Mouse (Mus musculus): ENCODE measurements at regions not wholly inside any gene's neighbourhood (a gene's known extent, or its start where the extent isn't known, plus 50 kb on each side); places are given as distances from the start of the nearest gene placed in this dataset.

DNA sequence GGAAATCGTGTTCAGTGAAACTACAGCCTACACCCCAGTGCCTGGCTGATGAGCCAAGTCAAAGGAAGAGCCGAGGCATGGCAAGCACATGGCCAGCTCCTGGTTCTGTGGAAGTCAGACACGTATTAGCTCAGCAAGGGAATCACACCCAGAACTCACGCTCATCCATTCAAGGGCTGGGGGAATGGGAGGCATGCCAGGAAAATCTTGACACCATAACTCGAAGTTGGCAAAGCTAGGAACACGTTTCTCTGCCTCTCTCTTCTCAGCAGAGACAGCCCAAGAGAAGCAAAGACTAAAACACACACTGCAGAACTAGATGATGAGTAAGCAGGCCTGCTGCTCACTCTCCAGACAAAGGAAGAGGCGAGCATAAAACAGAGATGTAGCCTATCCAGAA is 53.5 kb upstream of the Ypel5 start:
- ATAC-seq (replicated peaks; ENCODE audit: insufficient number of reproducible peaks, low FRiP score, low TSS enrichment, poor library complexity, severe bottlenecking), result no peak

DNA sequence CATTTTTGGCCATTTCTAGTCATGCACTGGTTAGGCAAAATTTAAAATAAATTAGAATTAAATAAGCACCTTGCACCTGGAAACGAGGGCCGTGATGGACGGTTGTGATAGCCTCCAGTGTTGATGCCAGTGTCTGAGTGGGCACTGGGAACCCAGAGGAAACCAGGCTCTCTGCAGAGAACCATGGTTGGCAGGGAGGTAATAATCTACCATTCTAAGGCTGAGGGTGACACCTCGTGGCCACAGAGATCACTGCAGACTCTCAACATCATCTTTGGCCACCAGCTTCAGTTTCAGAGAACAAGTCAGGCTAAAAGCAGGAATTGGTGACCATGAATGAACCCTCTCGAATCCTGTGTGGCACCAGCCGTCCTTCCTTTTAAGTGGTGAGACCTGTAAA is 54.5 kb upstream of the Ypel5 start:
- peak; percentile 72; the same call in 1 of the 2 replicates for ATAC-seq (replicated peaks; ENCODE audit: insufficient number of reproducible peaks, low FRiP score, low TSS enrichment, poor library complexity, severe bottlenecking)

DNA sequence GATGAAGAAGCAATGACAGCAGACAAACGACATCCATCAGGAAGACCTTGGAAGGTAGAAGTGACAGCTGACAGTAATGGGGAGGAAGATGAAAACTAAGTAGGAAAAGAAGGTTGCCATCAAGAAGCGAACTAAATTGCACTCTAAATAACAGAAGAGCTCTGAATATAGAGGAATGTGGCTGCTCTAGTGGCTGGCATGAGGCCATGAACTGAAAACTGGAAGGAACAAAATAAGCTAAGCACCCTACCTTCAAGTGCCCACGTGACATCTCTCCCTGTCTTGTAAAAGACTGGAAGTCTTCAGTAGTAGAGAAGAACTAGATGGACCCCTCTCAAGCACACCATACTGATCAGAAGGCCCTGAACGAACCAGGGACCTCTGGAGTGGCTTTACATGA is 68.0 kb upstream of the Ypel5 start:
- ATAC-seq (replicated peaks; ENCODE audit: insufficient number of reproducible peaks, low FRiP score, low TSS enrichment, poor library complexity, severe bottlenecking), result no peak

DNA sequence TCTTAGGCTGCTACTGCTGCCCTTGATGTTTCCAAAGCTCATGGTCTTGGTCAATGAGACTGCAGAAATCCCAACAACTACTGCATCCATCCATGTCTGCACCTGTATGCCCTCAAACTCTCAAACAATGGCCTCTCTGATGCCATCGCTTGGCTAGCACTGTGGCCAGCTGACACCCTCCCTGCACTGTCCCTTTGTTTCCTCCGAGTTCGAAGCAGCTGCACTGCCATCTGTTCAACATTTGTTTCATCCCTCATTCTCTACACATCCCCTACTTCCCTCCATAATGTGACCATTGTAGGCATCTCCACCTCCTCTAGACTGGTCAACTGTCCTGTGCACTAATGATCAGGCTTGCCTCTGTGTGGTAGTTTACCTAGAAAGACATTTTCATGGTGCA is 75.3 kb upstream of the Ypel5 start:
- no peak for ATAC-seq (replicated peaks; ENCODE audit: insufficient number of reproducible peaks, low FRiP score, low TSS enrichment, poor library complexity, severe bottlenecking)

DNA sequence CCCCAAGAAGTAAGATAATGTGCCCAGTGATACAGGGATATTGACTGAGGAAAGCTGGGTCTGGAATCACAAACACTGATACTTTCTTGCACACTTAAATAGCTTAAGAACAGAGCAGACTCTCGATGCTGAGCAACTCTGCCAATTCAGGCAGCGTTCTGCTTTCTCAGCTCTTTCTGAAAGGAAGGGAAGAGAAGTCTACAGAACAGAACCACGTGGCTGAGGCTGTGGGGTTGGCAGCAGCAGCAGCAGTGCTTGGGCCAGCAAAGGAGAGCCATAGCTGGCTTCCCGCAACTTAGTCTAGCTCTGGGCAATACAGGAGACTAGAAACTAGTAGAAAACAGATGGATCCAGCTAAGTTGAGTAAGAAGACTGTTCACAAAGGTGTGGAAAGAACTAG is 89.8 kb upstream of the Ypel5 start:
- ATAC-seq (replicated peaks; ENCODE audit: insufficient number of reproducible peaks, low FRiP score, low TSS enrichment, poor library complexity, severe bottlenecking), result no peak

DNA sequence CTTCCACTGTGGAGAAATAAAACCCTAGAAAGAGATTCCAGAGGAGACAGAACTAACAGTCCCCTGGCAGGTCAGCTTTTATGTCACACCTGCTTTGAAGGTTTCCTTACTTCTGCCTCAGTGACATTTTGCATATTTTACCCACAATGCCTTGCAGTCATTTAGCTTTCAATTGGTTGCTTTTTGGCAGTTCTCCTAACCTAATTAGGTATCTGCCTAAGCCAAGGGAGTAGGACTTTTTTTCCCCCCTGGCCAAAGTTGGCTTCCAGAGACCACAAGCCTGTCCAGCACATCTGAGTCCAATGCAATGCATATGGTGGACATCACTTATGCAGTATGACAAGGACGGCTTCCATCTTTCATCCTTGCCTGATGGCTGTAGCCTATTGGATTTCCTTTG is 103.2 kb upstream of the Ypel5 start:
- ATAC-seq (replicated peaks; ENCODE audit: insufficient number of reproducible peaks, low FRiP score, low TSS enrichment, poor library complexity, severe bottlenecking), result no peak

DNA sequence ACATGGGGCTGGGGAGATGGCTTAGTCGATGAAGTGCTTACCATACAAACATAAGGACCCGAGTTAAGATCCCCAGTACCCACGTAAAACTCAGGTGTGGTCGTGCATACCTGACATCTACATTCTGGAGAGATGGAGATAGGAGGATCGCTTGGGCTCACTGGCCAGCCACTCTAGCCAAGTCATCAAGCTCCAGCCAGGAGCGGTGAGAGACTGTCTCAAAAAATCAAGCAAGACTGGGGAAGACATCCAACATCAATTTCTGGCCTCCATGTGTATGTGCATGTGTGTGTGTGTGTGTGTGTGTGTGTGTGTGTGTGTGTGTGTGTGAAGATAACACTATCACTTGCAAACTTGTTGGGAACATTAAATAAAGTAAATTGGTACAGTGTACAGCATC is 104.6 kb upstream of the Ypel5 start:
- no peak for ATAC-seq (replicated peaks; ENCODE audit: insufficient number of reproducible peaks, low FRiP score, low TSS enrichment, poor library complexity, severe bottlenecking)

DNA sequence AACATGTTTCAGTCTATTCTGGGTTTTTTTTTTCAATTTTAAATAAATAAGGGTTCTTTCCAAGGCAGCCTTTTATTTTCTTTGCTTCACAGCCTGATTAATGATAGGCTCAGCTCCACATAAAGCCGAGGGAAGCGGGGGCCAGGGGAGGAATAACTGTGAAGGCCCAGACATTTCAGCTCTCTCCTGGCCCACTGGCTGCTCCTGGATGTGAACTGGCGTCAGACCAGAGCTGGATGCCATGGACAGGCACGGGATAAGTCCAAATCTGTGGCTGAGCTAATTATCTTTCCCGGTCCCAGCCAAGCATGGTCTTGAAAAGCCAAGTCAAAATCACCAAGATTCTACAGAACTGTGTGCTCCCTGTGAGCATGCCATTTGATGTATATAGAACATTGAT is 105.1 kb upstream of the Ypel5 start:
- ATAC-seq (replicated peaks; ENCODE audit: insufficient number of reproducible peaks, low FRiP score, low TSS enrichment, poor library complexity, severe bottlenecking), result no peak

DNA sequence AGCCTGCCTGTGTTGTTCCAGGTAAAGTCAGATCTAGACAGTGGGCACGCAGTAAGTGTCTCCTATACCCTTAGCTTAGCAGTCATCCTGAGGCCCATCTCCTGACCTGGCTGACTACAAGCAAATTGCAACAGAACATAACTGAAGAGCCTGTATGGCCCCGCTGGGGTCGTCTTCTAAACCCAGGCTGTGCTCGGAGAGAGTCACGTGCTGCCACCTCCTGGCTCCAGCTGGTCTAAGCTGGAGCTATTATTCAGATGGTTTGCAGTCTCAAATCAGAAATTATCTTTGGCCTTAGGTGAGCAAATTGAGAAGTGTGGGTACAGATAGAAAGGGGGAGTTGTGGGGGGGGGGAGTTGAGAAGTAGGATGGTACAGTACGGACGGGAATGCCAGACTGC is 115.5 kb upstream of the Ypel5 start:
- ATAC-seq (replicated peaks; ENCODE audit: insufficient number of reproducible peaks, low FRiP score, low TSS enrichment, poor library complexity, severe bottlenecking), result no peak

DNA sequence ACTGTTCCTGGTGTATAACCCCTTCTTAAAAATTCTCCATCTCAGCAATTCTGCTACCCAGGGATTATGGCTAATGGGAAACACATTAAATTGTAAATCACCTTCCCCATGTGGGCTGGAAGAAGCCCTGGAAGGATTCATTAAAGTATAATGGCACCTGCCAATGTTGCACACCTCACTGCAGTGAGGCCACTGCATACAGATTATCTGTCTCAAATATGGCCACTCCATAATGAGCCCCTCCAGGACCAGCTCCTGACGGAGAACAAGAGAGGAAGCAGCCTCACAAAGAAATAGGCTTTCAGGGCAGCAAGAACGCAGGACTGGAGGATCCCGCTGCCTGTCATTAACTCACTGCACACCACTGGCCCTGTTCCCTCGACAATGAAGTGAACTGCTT is 115.2 kb upstream of the Alk start:
- ATAC-seq (replicated peaks; ENCODE audit: insufficient number of reproducible peaks, low FRiP score, low TSS enrichment, poor library complexity, severe bottlenecking), result no peak

DNA sequence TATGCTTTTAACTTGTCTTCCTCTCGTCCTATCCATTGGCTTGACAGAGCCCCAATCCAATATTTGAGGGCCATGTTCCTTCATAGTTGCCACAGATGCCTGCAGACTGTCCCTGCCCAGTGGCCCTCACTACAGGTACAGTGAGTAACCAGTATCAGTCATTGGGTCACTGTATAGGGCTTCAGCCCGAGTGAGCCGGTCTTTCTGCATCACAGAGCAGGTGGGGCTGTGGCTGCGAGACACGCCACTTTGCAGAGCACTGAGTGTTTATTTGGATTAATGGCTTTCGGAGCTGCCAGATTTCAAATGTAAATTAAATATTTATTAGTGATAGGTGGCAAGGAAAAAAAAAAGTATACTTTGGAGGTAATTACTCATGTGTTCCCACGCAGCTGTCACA is 87.2 kb upstream of the Alk start:
- ATAC-seq (replicated peaks; ENCODE audit: insufficient number of reproducible peaks, low FRiP score, low TSS enrichment, poor library complexity, severe bottlenecking), result no peak

DNA sequence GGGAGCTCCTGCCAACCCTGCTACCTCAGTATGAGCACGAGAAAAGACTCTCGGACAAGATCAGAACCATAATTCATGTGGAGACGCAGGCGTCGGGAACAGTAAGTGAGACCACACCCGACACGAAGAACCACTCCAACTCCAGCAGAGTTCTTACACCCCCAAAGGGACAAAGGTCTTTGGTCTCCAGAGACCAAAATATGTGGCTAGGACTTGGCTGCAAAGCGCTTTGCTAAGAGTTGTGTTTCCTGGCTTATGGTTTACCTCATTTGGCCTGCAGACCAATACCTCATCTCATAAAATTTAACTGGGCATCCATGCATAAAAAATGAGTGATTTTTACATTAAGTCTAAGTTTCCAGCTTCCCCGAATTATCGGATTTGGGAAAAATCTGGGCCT is 85.2 kb upstream of the Alk start:
- no peak for ATAC-seq (replicated peaks; ENCODE audit: insufficient number of reproducible peaks, low FRiP score, low TSS enrichment, poor library complexity, severe bottlenecking)

DNA sequence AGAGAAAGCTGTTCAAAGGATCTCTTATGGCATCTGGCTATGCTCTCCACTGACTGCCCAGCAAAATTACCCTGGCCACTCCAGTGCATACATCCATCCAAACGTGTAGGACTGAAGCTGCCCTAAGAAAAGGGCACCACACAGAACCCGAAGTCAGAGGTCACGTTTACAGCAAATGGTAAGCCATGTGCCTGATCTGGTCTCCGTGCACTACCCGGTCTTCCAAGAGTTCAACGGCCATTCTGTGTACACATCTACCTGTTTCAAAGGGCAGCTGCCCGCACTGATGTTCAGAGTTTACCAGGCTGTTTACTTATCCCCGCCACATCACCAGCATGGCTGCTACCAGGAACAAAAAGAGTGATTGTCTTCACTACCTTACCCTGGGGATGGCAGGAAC is 84.4 kb upstream of the Alk start:
- no peak for ATAC-seq (replicated peaks; ENCODE audit: insufficient number of reproducible peaks, low FRiP score, low TSS enrichment, poor library complexity, severe bottlenecking)

DNA sequence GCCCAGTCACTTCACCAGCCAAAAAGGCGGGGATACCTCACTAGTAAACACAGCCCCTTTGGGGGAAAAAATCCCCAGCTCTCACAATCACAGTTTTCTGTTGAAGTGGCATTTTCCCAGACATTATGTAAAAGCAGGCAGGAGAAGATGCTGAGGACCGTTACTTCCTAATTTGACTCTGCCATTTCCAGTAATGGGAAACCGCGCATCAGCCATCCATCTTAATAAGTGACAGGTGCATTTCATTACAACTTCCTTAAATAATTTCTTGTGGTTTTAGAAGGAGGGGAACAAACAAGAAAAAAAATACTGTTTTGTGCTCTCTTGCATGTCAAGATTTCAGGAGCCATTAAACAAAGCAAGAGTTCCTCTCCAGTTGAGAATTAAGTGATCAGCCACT is 70.2 kb upstream of the Alk start:
- no peak for ATAC-seq (replicated peaks; ENCODE audit: insufficient number of reproducible peaks, low FRiP score, low TSS enrichment, poor library complexity, severe bottlenecking)

DNA sequence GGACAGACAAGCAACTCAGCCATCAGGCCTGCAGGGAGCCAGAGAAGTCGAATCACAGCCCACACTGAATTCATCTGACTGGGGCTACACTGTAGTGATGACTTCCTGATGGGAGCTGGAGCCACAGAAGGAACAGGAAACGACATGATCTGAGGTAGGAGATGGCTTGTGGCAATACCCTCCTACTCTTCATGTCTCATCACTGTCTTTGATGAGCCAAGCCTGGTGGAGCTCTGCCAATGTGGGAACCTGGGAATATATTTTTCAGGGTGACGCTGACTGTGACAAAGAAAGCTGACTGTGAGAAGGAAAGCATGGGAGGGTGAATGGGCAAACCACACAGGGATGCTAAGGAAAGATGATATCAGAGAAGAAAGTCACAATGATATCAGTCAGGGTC is 67.6 kb upstream of the Alk start:
- no peak for ATAC-seq (replicated peaks; ENCODE audit: insufficient number of reproducible peaks, low FRiP score, low TSS enrichment, poor library complexity, severe bottlenecking)

DNA sequence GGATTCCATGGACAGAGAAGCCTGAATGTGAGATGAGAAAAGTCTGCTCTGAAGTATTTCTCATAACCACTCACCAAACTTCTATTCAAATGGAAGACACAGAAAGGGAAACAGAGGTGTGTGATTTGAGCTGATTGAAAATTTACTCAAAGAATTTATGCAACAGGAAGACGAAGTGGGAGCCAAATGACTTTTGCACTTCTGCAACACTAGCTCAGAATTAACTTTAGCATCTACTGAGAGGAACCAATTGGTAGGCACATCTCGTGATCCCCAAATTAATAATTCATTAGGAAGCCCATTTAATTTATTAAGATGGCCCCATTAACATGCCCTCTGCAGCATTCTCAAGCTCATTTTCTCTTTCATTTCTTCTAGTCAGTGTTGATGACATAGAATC is 62.5 kb upstream of the Alk start:
- no peak for ATAC-seq (replicated peaks; ENCODE audit: insufficient number of reproducible peaks, low FRiP score, low TSS enrichment, poor library complexity, severe bottlenecking)

DNA sequence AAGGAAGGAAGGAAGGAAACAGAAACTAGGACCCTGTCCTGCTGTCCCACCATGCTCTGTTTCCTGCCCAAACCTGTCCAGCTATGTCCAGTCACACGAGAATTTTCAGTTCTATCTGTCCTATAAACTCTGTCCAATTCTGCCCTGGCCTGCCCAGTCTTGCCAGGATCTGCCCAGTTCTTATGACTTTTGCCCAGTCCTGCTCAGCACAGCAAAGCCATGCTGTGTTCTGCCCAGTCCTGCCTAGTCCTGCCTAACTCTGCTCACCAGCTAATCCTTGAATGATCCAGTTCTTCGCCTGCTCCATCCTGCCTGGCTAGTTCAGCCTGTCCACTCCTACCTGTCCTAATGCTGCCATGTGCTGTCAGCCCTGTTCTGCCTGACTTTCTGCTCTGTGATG is 57.3 kb upstream of the Alk start:
- no peak for ATAC-seq (replicated peaks; ENCODE audit: insufficient number of reproducible peaks, low FRiP score, low TSS enrichment, poor library complexity, severe bottlenecking)

DNA sequence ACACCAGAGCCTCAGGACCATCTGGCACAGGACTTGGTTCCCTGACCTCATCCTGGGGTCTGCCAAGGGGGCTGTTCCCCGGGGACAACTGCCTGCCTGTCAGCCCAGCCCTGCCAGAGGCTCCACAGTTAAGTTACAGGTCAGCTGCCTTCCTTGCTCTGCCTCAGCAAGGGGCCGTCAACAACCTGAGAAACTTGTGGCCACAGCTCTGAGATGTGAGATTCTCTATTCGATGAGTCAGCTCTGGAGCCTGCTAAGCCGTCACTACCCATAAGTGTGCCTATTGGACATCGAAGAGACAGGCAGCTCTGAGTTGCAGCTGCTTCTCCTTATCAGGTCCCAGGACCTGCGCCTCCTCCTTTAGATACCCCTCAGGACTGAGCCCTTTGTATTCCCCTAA is 54.3 kb upstream of the Alk start:
- ATAC-seq (replicated peaks; ENCODE audit: insufficient number of reproducible peaks, low FRiP score, low TSS enrichment, poor library complexity, severe bottlenecking), result no peak

DNA sequence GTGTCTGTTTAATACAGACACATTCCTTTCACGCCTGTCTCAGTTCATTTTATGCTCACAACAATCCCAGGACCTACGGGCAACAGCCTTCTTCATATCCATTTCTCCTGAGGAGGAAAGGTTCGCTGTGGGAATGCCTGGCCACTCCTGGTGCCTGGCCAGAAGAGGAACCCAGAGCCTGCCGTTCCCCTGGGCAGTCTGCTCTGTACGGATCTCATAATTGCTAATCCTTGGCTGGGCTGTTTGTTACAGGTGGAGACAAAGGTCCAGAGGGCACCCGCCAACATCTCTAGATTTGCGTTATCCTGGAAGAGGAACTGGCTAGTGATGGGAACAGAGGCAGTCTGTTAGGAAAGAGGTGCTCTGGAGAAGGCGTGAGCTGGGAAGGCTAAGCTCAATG is 53.4 kb upstream of the Alk start:
- no peak for ATAC-seq (replicated peaks; ENCODE audit: insufficient number of reproducible peaks, low FRiP score, low TSS enrichment, poor library complexity, severe bottlenecking)

Measured in monocyte, adult 5-6 weeks (primary cell).